Mouse (Mus musculus) liver, embryonic 11.5 days (tissue): ENCODE data around the gene Il1r2. TPM values are rescaled to one million over a fixed set of nuclear protein-coding genes. Genes with fewer than 3 reads are reported as not detected.

Source experiments
- ATAC-seq: fragments of 200-750 bp; cut with Nextera tagmentation; replicated peaks from 2 replicates; pipeline ENCODE4 v1.8.0; 2017; ENCODE audit warnings: moderate number of reproducible peaks, mild to moderate bottlenecking, moderate TSS enrichment, moderate library complexity; ENCODE audit not compliant: low FRiP score
- DNase-seq: peaks from one replicate; pipeline ENCODE4 v3.0.0-alpha.2; 2017; ENCODE audit warnings: low spot score
- H3K27ac ChIP-seq: fragments of 300-500 bp; sonication (generic); 2 replicates; pipeline ENCODE4 v1.5.1; 2014; ENCODE audit warnings: mild to moderate bottlenecking, low read depth, low read length, control low read depth
- H3K27me3 ChIP-seq: fragments of 300-500 bp; sonication (generic); replicated peaks from 2 replicates; pipeline ENCODE4 v1.6.1; 2014; ENCODE audit warnings: low read length, mixed read lengths; ENCODE audit not compliant: control insufficient read depth, insufficient read depth
- H3K36me3 ChIP-seq: fragments of 300-500 bp; sonication (generic); 2 replicates; pipeline ENCODE4 v1.6.1; 2014; ENCODE audit warnings: mild to moderate bottlenecking, low read length, moderate library complexity, mixed read lengths; ENCODE audit not compliant: control insufficient read depth, insufficient read depth
- H3K4me1 ChIP-seq: fragments of 300-500 bp; sonication (generic); replicated peaks from 2 replicates; pipeline ENCODE4 v1.6.1; 2014; ENCODE audit warnings: low read length, mixed read lengths; ENCODE audit not compliant: control insufficient read depth, insufficient read depth
- H3K4me2 ChIP-seq: fragments of 300-500 bp; sonication (generic); 2 replicates; pipeline ENCODE4 v1.6.1; 2014; ENCODE audit warnings: mild to moderate bottlenecking, control low read depth, moderate library complexity
- H3K4me3 ChIP-seq: fragments of 300-500 bp; sonication (generic); 2 replicates; pipeline ENCODE4 v1.5.1; 2014; ENCODE audit warnings: low read depth, low read length, control low read depth
- H3K9ac ChIP-seq: fragments of 300-500 bp; sonication (generic); 2 replicates; pipeline ENCODE4 v1.6.1; 2014; ENCODE audit warnings: low read depth, low read length, control low read depth
- H3K9me3 ChIP-seq: fragments of 300-500 bp; sonication (generic); 2 replicates; pipeline ENCODE4 v1.6.1; 2016; ENCODE audit warnings: low read length, inconsistent platforms, mixed read lengths; ENCODE audit not compliant: control insufficient read depth
- WGBS: fragments of 180-500 bp; shearing (Covaris S2); extraction: QIAGEN DNeasy Blood & Tissue Kit; methylation state at CpG from one replicate; pipeline ENCODE4 v1.1.7; 2014; 5-methylcytosine and 5-hydroxymethylcytosine counted together
- polyA plus RNA-seq: library from polyadenylated mRNA; unstranded; fragments of >200 nt; fragmentation: Nextera tagmentation; extraction: Ambion mirVana; gene quantifications from 2 replicates; pipeline ENCODE4 v1.2.1, GENCODE M21; 2014

Il1r2 gene
- polyA plus RNA-seq, 1 experiment from 2014 or later = 0.53 TPM

DNA sequence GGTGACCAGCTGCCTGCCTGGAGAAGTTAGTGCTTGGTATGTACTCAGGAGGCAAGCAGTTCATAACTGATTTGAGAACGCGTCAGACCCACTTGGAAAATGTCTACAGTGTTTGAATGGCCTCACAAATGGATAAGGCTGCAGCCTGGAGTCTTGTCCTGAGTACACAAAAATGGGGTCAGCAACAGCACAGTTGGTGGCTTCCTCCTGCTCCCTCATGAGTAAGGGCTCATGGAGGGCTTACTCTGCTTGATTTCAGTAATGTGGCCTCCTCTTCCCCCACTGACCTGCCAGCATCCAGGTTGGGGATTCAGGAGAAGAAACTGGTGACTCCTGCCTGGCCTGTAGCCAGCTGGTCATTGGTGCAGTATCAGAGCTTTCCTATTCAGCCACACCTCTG, 42.3 kb upstream of the Il1r2 start:
- Histone ChIP-seq H3K4me2 (no peak overlapping the region), H3K36me3 (no peaks in the 10 kb centered on the region), H3K9ac (no peak overlapping the region), H3K4me1 (no peaks in the 10 kb centered on the region), H3K27me3 (no peaks in the 10 kb centered on the region), H3K4me3 (no peak overlapping the region), H3K27ac (no peak overlapping the region), H3K9me3 (no peaks in the 10 kb centered on the region)
- no peak for ATAC-seq
- DNase-seq = no peak
- whole genome bisulfite sequencing = 100% methylated on average over 2 of the region's 2 CpGs

DNA sequence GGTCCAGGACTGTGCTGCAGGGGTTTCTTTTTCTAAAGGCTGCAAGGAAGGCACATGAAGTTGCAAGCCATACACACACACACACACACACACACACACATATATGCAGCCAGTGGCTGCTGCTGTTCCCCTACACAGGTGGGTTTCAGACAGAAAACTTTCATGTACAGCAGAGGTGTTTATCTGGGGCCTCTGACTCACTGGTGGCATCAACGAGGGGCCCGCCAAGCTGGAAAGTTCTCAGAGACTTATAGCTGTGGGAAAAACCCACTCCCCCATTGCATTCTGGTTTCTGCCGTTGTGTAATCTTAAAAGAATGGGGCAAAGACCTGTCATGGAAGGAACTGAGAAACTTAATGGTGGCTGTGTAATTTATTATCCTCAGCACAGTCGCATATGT, 40.6 kb upstream of the Il1r2 start:
- H3K9ac ChIP-seq = no peak overlapping the region
- DNase-seq (no peak), ATAC-seq (no peak)
- no peaks in the 10 kb centered on the region for H3K4me1 ChIP-seq
- no peaks in the 10 kb centered on the region for H3K27me3 ChIP-seq
- H3K4me2 ChIP-seq = no peak overlapping the region
- H3K27ac ChIP-seq = no peak overlapping the region
- no peaks in the 10 kb centered on the region for H3K9me3 ChIP-seq
- no peak overlapping the region for H3K4me3 ChIP-seq
- H3K36me3 ChIP-seq = no peaks in the 10 kb centered on the region
- whole genome bisulfite sequencing = 69% methylated on average over 4 of the region's 4 CpGs

DNA sequence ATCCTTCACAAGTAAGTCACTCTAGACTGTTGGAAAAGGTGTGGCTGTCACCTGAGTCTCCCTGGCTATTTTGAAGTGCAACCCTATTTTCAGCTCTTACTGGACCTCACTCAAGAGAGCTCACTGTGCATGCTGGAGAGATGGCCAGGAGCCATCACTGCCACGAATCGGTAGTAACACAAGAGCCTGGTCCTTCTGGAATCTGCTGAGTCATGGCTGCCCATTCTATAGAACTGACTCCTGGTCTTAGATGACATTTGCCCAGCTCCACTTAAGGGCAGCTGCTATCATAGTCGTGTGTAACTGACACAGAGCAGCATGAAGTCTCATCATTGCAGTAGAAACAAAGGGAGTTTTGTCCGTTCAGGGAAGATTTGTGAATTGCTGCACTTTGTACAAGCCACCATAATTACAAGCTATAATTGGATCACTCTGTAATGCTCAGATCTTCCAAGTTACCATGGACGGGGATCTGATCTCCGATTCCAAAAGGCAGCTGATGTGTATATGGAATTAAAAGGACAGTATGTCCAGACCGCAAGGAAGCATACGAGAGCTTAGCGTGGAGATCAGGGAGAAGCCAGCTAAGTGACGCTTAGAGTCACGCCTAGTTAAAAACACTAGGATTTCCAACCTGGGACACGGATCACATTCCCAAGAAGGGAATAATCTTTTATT, 40.0 kb upstream of the Il1r2 start:
- DNase-seq (no peak), ATAC-seq (no peak)
- H3K4me1 ChIP-seq = no peaks in the 10 kb centered on the region
- no peaks in the 10 kb centered on the region for H3K9me3 ChIP-seq
- H3K27ac ChIP-seq = no peak overlapping the region
- no peak overlapping the region for H3K9ac ChIP-seq
- H3K36me3 ChIP-seq = no peaks in the 10 kb centered on the region
- H3K4me3 ChIP-seq = no peak overlapping the region
- H3K27me3 ChIP-seq = no peaks in the 10 kb centered on the region
- no peak overlapping the region for H3K4me2 ChIP-seq
- 77% methylated on average over 12 of the region's 12 CpGs for WGBS

DNA sequence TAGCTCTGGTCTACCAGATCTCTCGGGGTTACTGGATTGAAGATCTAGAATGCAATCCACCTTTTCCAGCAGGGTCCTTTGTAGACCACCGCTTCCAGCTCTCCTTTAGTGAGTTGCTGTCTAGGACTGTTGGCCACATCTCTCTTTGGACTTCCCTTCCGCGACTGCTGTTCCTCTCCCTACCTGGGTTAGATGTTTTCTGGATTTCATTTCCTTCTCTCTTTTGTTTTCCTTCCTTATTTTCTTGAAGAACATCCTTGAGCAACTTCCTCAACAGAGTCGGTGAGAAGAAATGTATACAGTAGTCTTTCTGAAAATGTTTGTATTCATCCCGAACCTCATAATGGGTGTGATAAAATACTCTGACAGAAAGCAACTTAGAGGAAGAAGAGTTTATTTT, 36.0 kb upstream of the Il1r2 start:
- H3K4me3 ChIP-seq = no peak overlapping the region
- H3K4me2 ChIP-seq = no peak overlapping the region
- 73% methylated on average over 6 of the region's 6 CpGs for WGBS
- no peaks in the 10 kb centered on the region for H3K4me1 ChIP-seq
- ATAC-seq (no peak), DNase-seq (no peak)
- H3K9me3 ChIP-seq = no peaks in the 10 kb centered on the region
- H3K9ac ChIP-seq = no peak overlapping the region
- H3K36me3 ChIP-seq = no peaks in the 10 kb centered on the region
- H3K27me3 ChIP-seq = no peaks in the 10 kb centered on the region
- no peak overlapping the region for H3K27ac ChIP-seq

DNA sequence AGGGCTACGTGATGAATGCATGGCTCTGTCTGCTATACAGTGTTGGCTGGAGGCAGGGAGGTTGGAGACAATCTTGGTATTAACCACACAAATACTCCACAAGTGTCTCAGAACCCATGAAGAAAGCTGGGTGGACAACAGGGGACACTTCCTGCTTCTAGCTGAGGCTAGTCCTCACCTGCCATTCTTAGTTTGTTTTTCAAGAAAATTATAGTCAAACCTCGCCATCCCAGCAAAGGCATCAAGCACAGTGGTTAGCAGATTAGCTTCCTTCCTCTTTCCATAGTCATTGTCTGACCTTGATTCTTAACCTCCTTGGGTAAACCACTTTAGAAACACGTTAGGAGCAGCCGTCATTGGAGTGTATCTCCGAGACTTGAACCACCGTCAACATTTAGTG, 28.2 kb upstream of the Il1r2 start:
- DNase-seq (no peak), ATAC-seq (no peak)
- 44% methylated on average over 6 of the region's 6 CpGs for WGBS
- Histone ChIP-seq H3K27ac (no peak overlapping the region), H3K4me1 (no peaks in the 10 kb centered on the region), H3K36me3 (no peaks in the 10 kb centered on the region), H3K4me2 (no peak overlapping the region), H3K9me3 (no peaks in the 10 kb centered on the region), H3K9ac (no peak overlapping the region), H3K27me3 (no peaks in the 10 kb centered on the region), H3K4me3 (no peak overlapping the region)

DNA sequence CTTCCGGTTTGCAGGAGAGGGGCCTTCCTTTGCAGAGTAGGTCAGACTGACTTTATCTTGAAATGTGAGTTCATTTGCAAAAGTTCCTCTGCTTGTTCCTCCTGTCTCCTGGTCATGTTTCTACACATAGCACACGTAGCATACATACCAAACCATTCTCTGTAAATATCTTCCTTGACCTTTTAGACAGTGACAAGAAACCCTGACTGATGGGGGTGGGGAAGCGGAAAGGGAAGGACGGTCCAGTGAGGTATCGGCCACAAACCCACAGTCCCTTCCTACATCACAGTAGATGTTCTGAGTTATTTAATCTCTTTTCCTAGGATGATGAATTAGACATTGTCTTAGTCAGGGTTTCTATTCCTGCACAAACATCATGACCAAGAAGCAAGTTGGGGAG, 27.3 kb upstream of the Il1r2 start:
- no peak overlapping the region for H3K9ac ChIP-seq
- no peaks in the 10 kb centered on the region for H3K4me1 ChIP-seq
- H3K27me3 ChIP-seq = no peaks in the 10 kb centered on the region
- H3K4me3 ChIP-seq = no peak overlapping the region
- H3K36me3 ChIP-seq = no peaks in the 10 kb centered on the region
- ATAC-seq (no peak), DNase-seq (no peak)
- H3K27ac ChIP-seq = no peak overlapping the region
- no peak overlapping the region for H3K4me2 ChIP-seq
- WGBS = 48% methylated on average over 5 of the region's 5 CpGs
- H3K9me3 ChIP-seq = no peaks in the 10 kb centered on the region

DNA sequence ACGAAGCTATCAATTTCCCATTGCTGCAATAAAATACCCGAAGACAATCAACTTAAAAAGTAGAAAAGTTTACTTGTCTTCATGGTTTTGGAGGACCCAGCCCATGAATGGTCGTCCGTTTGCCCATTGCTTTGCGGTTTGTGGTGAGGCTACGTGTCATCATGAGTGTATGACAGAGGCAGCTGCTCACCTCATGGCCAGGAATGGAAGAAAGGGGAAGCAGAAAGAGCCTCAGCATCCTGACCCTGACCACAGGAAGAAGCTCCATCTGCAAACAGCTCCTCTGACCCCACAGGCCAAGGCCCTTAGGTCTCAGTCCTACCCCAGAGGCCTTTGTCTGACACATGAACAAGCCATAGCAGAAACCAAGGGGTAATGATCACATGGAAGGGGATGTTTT, 22.7 kb upstream of the Il1r2 start:
- WGBS = 59% methylated on average over 6 of the region's 6 CpGs
- no peaks in the 10 kb centered on the region for H3K4me1 ChIP-seq
- H3K9ac ChIP-seq = no peak overlapping the region
- H3K27me3 ChIP-seq = no peaks in the 10 kb centered on the region
- H3K9me3 ChIP-seq = no peaks in the 10 kb centered on the region
- no peak for DNase-seq
- no peak overlapping the region for H3K4me3 ChIP-seq
- ATAC-seq = no peak
- H3K4me2 ChIP-seq = no peak overlapping the region
- H3K36me3 ChIP-seq = no peaks in the 10 kb centered on the region
- H3K27ac ChIP-seq = no peak overlapping the region

DNA sequence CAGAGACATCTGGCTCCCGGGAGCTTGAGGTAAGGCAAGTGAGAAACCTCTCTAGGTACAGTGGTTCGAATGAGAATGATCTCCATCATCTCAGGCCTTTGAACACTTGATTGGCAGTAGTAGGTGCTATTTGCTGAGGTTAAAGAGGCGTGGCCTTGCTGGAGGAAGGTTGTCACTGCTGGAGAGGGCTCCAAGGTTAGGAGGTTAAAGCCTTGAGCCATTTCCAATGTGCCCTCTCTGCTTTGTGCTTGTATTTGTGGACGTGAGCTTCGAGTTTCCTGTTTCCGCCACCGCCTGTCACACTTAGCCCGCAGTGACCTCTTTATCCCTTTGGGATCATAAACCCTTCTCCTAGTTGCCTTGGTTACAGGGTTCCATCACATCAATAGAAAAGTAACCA, 21.7 kb upstream of the Il1r2 start:
- no peak overlapping the region for H3K4me3 ChIP-seq
- no peak overlapping the region for H3K27ac ChIP-seq
- DNase-seq = no peak
- no peak overlapping the region for H3K4me2 ChIP-seq
- peaks cover 3% of the 10 kb centered on the region for H3K4me1 ChIP-seq
- ATAC-seq = no peak
- H3K9me3 ChIP-seq = no peaks in the 10 kb centered on the region
- no peaks in the 10 kb centered on the region for H3K36me3 ChIP-seq
- H3K27me3 ChIP-seq = no peaks in the 10 kb centered on the region
- 63% methylated on average over 8 of the region's 8 CpGs for WGBS
- no peak overlapping the region for H3K9ac ChIP-seq

DNA sequence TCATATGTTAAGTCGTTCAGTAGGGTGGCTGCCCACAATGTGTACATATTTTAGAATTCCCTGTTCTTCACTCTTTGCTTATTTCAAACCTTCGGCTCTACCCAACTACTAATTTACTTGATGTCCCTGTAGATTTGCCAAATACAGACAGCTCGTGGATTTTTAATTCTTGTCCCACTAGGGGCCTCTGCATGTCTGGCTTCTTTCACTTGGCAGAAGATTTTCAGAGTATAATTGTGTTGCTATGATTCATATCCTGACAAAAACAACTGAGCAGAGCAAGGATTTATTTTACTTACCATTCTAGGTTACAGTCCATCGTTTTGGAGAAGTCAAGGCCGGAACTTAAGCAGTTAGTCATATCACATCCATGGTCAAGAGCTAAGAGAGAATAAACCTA, 20.8 kb upstream of the Il1r2 start:
- Histone ChIP-seq H3K9ac (no peak overlapping the region), H3K4me3 (no peak overlapping the region), H3K4me1 (peaks cover 9% of the 10 kb centered on the region), H3K27ac (no peak overlapping the region), H3K27me3 (no peaks in the 10 kb centered on the region), H3K4me2 (no peak overlapping the region), H3K9me3 (no peaks in the 10 kb centered on the region), H3K36me3 (no peaks in the 10 kb centered on the region)
- ATAC-seq = no peak
- WGBS = 85% methylated on average over 5 of the region's 5 CpGs
- no peak for DNase-seq
